Mouse (Mus musculus) ES-CJ7 (cell line): ENCODE measurements around the gene Tmem131l.

ENCODE experiments used
- DNase-seq: peaks from one replicate; pipeline ENCODE4 v3.0.0; 2011; ENCODE audit warnings: low read depth, low spot score

Gene Tmem131l

GRCm38 (mm10) chr3:83978497-83979410 is 61.2 kb downstream of the Tmem131l start:
- DNase-seq = no peak

- no peak for DNase-seq
Measured at GRCm38 (mm10) chr3:83977817-83978216, 62.2 kb downstream of the Tmem131l start.

- DNase-seq = no peak
Measured at GRCm38 (mm10) chr3:83976161-83976560, 63.8 kb downstream of the Tmem131l start.

GRCm38 (mm10) chr3:83973339-83973738 is 66.6 kb downstream of the Tmem131l start:
- DNase-seq = no peak

- DNase-seq = no peak
Measured at GRCm38 (mm10) chr3:83970629-83971028, 69.3 kb downstream of the Tmem131l start.

GRCm38 (mm10) chr3:83969081-83969480 is 70.9 kb downstream of the Tmem131l start:
- no peak for DNase-seq

- DNase-seq = no peak
Measured at GRCm38 (mm10) chr3:83967791-83968190, 72.2 kb downstream of the Tmem131l start.

- no peak for DNase-seq
Measured at GRCm38 (mm10) chr3:83965333-83965732, 74.6 kb downstream of the Tmem131l start.

GRCm38 (mm10) chr3:83963705-83964104 is 76.3 kb downstream of the Tmem131l start:
- DNase-seq = no peak

GRCm38 (mm10) chr3:83962571-83962970 is 77.4 kb downstream of the Tmem131l start:
- no peak for DNase-seq

- peak; percentile 57 for DNase-seq
Measured at GRCm38 (mm10) chr3:83962076-83962475, 77.9 kb downstream of the Tmem131l start.

GRCm38 (mm10) chr3:83958951-83959681 is 80.9 kb downstream of the Tmem131l start:
- DNase-seq = no peak

GRCm38 (mm10) chr3:83953879-83954278 is 86.1 kb downstream of the Tmem131l start:
- DNase-seq = no peak

- no peak for DNase-seq
Measured at GRCm38 (mm10) chr3:83948801-83949200, 91.2 kb downstream of the Tmem131l start.

GRCm38 (mm10) chr3:83947476-83948245 is 92.3 kb downstream of the Tmem131l start:
- DNase-seq = no peak

- no peak for DNase-seq
Measured at GRCm38 (mm10) chr3:83946848-83947247, 93.1 kb downstream of the Tmem131l start.

GRCm38 (mm10) chr3:83943691-83944090 is 96.3 kb downstream of the Tmem131l start:
- DNase-seq = peak; percentile 88

- no peak for DNase-seq
Measured at GRCm38 (mm10) chr3:83943212-83943611, 96.8 kb downstream of the Tmem131l start.

- no peak for DNase-seq
Measured at GRCm38 (mm10) chr3:83941921-83942320, 98.1 kb downstream of the Tmem131l start.

- peak; percentile 65 for DNase-seq
Measured at GRCm38 (mm10) chr3:83938871-83939270, 101.1 kb downstream of the Tmem131l start.

GRCm38 (mm10) chr3:83934514-83934913 is 105.5 kb downstream of the Tmem131l start:
- DNase-seq = no peak
